Mouse (Mus musculus) spleen, adult 2 months (tissue): ENCODE measurements around the gene Tstd1. TPM values are rescaled to one million over a fixed set of nuclear protein-coding genes. Genes with fewer than 3 reads are reported as not detected.

Source experiments
- DNase-seq, 2 experiments: peaks; one replicate each; pipeline versions ENCODE4 v3.0.0 to v3.0.0-alpha.2; 2012 to 2021; ENCODE audit warnings: low spot score in 2 of 2, low read depth in 1 of 2
- H3K27ac ChIP-seq: fragments of 200-500 bp; 2 replicates; pipeline ENCODE4 v1.5.1; 2012; ENCODE audit warnings: low read length, inconsistent platforms; ENCODE audit not compliant: insufficient read depth
- H3K27me3 ChIP-seq: fragments of 200-500 bp; 2 replicates; pipeline ENCODE4 v1.6.1; 2012; ENCODE audit warnings: mild to moderate bottlenecking, moderate library complexity, low read length, inconsistent platforms; ENCODE audit not compliant: control insufficient read depth, insufficient read depth
- H3K36me3 ChIP-seq: fragments of 200-500 bp; 2 replicates; pipeline ENCODE4 v1.6.1; 2012; ENCODE audit warnings: mild to moderate bottlenecking, low read length, inconsistent platforms; ENCODE audit not compliant: control insufficient read depth, insufficient read depth
- H3K4me1 ChIP-seq: fragments of 200-500 bp; 2 replicates; pipeline ENCODE4 v1.6.1; 2011; ENCODE audit warnings: inconsistent platforms; ENCODE audit not compliant: control insufficient read depth, insufficient read depth, insufficient read length
- H3K4me3 ChIP-seq: fragments of 200-500 bp; 2 replicates; pipeline ENCODE4 v1.5.1; 2011; ENCODE audit warnings: mild to moderate bottlenecking, inconsistent platforms; ENCODE audit not compliant: insufficient read depth, insufficient read length; ENCODE audit errors: extremely low read depth
- CTCF ChIP-seq: fragments of 200-500 bp; IDR thresholded peaks from 2 replicates; pipeline ENCODE4 v1.5.1; 2011; ENCODE audit warnings: mild to moderate bottlenecking, inconsistent platforms; ENCODE audit not compliant: insufficient read depth, insufficient read length, insufficient replicate concordance; ENCODE audit errors: extremely low read depth
- POLR2A ChIP-seq: fragments of 200-500 bp; IDR thresholded peaks from 2 replicates; pipeline ENCODE4 v1.6.1; 2011; ENCODE audit warnings: low read depth, low read length, inconsistent platforms
- WGBS: fragments of 180-500 bp; shearing (Covaris S2); methylation state at CpG from one replicate; pipeline ENCODE4 v1.1.7; 2018; 5-methylcytosine and 5-hydroxymethylcytosine counted together
- polyA plus RNA-seq: library from polyadenylated mRNA; depleted of rRNA; stranded (reverse); fragments of >200 nt; gene quantifications from 2 replicates; pipeline ENCODE4 v1.2.3, GENCODE M21; 2012; rRNA removed

The Tstd1 gene
- 3.1 and 4.1 TPM in 2 replicates for polyA plus RNA-seq

DNA sequence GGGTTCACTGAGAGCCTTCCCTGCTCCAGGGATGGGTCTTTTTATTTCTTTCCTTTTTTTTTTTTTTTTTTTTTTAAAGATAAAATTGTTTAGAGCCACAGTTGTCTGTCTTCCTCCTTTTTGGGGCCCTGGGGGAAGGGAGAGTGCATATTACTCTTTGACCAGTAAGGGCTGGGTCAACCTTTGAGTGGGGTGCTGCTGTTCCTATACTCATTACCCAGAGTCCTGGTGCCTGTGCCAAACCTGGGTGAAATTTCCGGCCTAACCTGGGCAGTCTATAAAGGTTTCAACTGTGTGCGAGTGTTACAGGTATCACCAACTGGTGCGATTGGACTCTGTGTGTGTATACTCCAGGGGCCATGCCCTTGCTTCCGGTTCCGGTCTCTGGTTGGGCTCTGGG, at the start of gene Tstd1:
Gene Tstd1 (plus strand): TSS at position 213 of the 400 bp plus-strand sequence.
- no peak for DNase-seq
- peaks cover 49% of the 10 kb centered on the region for H3K36me3 ChIP-seq
- peaks cover 4% of the 10 kb centered on the region; the same call in 1 of the 2 replicates for H3K4me1 ChIP-seq
- H3K4me3 ChIP-seq, result no peak within 1 kb of the TSS
- H3K27ac ChIP-seq, result no peak within 1 kb of the TSS
- no peak for TF ChIP-seq POLR2A
- no peak for TF ChIP-seq CTCF
- H3K27me3 ChIP-seq, result no peaks in the 10 kb centered on the region
- 94% methylated on average over 5 of the region's 5 CpGs for WGBS

DNA sequence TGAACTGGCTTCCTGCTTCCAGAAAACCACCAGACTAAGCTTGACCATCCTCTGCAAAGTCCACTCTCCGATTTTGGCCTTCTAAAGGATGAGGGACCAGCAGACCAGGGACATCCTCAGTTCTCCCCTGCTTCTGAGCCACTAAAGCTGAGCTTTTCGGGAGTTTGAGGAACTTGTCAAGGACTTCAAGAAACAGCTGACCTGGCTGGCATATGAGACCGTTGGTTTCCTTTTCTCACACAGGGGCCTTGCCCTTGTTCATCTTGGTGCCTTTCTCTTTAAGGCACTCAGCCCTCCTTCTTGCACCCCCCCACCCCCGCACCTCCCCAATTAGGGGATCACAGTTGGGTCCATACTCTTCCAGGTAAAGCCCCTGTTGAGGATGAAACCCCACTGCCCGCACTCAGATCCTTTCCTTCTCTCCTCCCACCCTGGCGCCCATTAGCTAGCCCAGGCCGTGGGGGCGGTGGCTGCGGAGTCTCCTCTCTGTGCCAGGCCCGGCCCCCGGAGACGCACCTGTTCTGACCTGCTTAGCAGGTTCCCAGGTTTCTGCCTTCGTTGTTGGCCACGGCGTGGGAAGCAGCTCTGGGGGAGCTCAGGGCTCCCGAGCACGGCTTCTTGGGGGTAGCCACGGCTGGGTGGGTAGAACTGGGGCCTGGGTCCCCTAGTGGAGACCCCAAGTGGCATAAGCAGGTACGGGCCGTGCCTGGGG, 48.7 kb upstream of the Tstd1 start, which contains the start of gene Nectin4:
Gene Nectin4 (plus strand): TSS at position 255 of the 712 bp plus-strand sequence.
- DNase-seq, result no peak
- Histone ChIP-seq H3K4me1 (no peaks in the 10 kb centered on the region), H3K27me3 (no peaks in the 10 kb centered on the region), H3K36me3 (no peaks in the 10 kb centered on the region), H3K27ac (no peak within 1 kb of the TSS), H3K4me3 (no peak within 1 kb of the TSS; the same call in 1 of the 2 replicates)
- WGBS, result 26% methylated on average over 20 of the region's 20 CpGs
- no peak for TF ChIP-seq POLR2A
- no peak for TF ChIP-seq CTCF

DNA sequence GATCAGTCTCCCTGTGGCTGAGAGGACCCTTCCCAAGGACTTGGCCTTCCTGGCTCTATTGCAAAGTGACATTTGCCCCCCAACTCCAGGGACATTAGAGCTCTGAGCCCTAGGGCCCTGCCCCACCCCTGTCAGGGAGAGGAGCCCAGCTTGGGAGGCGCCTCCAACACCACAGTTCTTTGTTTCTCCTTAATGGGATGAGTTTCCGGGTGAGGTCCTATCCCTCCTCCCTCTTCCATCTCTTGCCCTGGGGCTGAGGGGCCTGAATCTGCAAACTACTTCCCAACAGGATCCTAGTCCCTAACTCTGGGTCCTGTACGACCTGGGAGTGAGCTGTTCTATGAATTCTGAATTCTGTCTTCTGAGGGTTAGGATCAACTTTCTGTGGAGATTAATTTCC, 45.8 kb upstream of the Tstd1 start:
- DNase-seq, result no peak
- H3K27ac ChIP-seq, result no peak overlapping the region
- TF ChIP-seq POLR2A (no peak), CTCF (no peak)
- H3K36me3 ChIP-seq, result no peaks in the 10 kb centered on the region
- 86% methylated on average over 3 of the region's 3 CpGs for WGBS
- no peaks in the 10 kb centered on the region for H3K4me1 ChIP-seq
- no peak overlapping the region for H3K4me3 ChIP-seq
- no peaks in the 10 kb centered on the region for H3K27me3 ChIP-seq

DNA sequence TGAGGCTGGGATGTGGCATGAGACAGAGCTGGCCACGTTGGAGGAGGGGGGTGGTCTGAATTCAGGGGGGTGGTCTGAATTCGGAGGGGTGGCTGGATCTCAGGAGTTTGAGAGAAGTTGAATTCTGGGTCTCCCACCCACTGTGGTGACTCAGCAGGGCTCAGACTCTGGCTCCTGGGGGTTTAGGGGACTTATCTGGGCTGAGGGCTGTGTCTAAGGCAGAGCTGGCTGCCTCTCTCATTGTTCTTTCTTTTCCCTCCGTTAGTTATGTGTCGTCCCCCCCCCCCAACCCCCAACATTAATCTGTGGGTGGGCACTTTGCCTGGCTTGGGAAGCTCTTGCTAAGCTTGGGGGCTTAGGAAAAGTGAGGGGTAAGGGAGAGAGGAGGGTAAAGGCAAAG, 44.7 kb upstream of the Tstd1 start:
- Histone ChIP-seq H3K36me3 (no peaks in the 10 kb centered on the region), H3K27ac (no peak overlapping the region), H3K4me3 (no peak overlapping the region), H3K27me3 (no peaks in the 10 kb centered on the region), H3K4me1 (no peaks in the 10 kb centered on the region)
- WGBS, result 31% methylated on average over 4 of the region's 4 CpGs
- no peak for DNase-seq
- TF ChIP-seq POLR2A (no peak), CTCF (no peak)

DNA sequence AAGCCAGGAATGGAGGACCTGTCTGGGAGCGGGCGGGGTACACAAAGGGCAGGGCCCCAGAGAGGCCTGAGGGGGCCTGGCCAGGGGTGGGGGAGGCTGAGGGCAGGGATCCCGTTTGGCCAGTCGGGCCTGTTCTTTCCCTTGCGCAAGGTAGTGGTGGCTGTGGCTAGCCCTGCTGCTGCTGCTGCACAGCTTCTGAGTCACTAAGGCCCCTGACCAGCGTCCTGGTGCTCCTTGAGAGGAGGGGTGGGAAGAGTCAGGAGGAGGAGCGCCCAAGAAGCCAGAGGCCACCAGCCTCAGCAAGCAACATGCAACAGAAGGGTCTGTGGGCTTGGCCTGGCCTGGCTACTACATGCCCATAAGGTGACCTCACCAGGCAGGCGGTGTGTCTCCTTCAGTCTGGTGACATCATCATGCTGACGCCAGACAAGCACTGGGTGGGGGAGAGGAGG, 43.0 kb upstream of the Tstd1 start:
- TF ChIP-seq POLR2A, result no peak
- no peak for TF ChIP-seq CTCF
- Histone ChIP-seq H3K36me3 (no peaks in the 10 kb centered on the region), H3K4me3 (no peak overlapping the region), H3K27me3 (no peaks in the 10 kb centered on the region), H3K4me1 (peaks cover 3% of the 10 kb centered on the region; the same call in 1 of the 2 replicates), H3K27ac (no peak overlapping the region)
- no peak for DNase-seq
- 78% methylated on average over 9 of the region's 9 CpGs for WGBS

DNA sequence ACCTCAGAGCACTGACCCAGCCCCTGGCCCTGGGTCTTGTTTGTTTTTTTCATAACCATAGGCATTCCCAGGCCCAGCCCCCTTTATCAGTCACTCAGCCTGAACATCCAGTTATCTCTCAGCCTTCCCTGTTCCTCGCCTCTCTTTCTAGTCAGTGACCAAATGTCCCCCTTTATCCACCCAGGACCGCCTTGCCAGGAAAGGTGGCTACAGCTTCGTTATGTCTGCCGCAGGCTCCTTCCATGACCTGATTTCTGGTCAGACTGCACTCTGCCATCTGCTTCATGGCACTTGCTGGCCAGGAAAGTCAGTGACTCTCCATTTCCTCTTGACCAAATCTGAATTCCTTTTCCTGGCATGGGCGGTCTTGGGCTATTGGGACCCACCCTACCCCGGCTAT, 40.4 kb upstream of the Tstd1 start:
- DNase-seq, result no peak
- 94% methylated on average over 6 of the region's 6 CpGs for WGBS
- TF ChIP-seq CTCF, result no peak
- no peak for TF ChIP-seq POLR2A
- no peak overlapping the region for H3K4me3 ChIP-seq
- H3K27me3 ChIP-seq, result no peaks in the 10 kb centered on the region
- H3K36me3 ChIP-seq, result no peaks in the 10 kb centered on the region
- H3K4me1 ChIP-seq, result peaks cover 10% of the 10 kb centered on the region; the same call in 1 of the 2 replicates
- H3K27ac ChIP-seq, result no peak overlapping the region
